Mouse (Mus musculus): ENCODE results near the gene Tbx22. TPM values are rescaled to one million over a fixed set of nuclear protein-coding genes. Genes with fewer than 3 reads are reported as not detected.

Tbx22 gene
- polyA plus RNA-seq (2016; fragmentation: Nextera tagmentation; extraction: Ambion mirVana) = 0.94 and 1.0 TPM in 2 replicates

DNA sequence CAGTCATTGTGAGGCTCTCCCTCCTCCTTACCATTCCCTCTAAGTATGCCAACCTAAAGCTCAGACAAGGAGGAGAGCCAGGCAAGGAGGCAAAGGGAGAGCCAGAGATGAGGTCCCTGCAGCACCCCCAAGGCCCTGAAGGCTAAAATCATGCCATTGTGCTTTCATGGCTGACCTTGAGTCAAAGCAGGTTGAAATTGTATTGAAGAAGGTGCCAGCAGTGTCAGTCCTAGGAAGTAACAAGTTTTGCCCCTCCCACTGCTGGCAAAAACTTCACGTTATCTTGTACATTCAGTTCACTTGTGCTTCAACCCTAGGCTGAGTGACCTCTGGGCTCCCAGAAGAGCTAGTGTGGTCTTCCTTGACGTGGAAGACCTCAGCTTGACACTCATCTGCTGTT is at the start of gene Tbx22:
Tbx22 (plus strand) TSS at position 301 of the 400 bp plus-strand sequence.
- 78% methylated on average over 2 of the region's 2 CpGs for WGBS

DNA sequence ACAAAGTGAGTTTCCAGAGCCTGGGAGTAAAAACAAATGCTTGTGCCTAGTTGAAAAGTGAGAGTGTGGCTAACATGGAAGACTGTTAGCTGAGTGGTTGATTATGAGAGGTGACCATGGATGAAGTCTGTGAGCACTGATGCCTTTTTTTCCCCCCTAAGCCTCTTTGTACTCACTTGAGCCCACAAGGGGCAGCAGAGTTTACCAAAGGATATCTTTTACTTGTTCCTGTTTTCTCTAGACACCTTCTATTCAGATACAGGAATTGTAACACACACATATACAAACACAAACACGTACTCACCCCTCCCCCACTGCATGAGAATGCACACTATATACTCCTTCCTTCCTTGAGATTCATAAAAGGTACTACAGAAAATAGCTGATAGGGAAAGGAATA is 913 bp downstream of the Tbx22 start:
- 62% methylated on average over 1 of the region's 1 CpGs for WGBS
- no peak overlapping the region for H3K4me3 ChIP-seq
- DNase-seq (ENCODE audit: extremely low spot score, low spot score) = no peak

More for the DNA sequence above, at the start of gene Tbx22:
- no peak within 1 kb of the TSS for H3K27ac ChIP-seq
- no peak for DNase-seq (ENCODE audit: extremely low spot score, low spot score)
- no peaks in the 10 kb centered on the region for H3K4me1 ChIP-seq
- H3K4me3 ChIP-seq = no peak within 1 kb of the TSS
- H3K36me3 ChIP-seq (replicated peaks) = no peaks in the 10 kb centered on the region
- peaks cover 8% of the 10 kb centered on the region for H3K27me3 ChIP-seq (ENCODE audit: poor library complexity, severe bottlenecking)
- no peaks in the 10 kb centered on the region for H3K9me3 ChIP-seq

DNA sequence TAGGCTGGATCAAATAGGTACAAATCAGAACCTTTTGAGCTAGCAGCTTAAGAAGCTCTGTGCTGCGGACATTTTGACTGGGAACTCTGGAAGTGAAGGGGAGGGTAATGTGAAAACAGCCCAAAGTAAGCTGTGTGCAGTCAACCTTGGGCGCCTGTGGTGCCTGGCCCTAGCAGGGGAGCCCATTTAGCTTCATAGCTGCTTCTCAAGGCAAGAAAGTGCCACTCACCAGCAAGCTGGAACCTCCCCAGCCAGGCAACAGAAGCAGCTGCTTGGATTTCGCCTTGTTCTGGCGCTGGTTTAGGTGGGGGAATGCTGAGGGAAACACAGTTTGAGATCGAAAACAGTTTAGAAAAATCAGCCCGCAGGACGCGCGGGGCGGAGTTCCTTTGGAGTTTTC is 11.4 kb downstream of the Tbx22 start:
- Histone ChIP-seq H3K4me3 (peak overlapping the region; percentile 41), H3K4me1 (no peaks in the 10 kb centered on the region), H3K9me3 (no peaks in the 10 kb centered on the region), H3K27me3 (ENCODE audit: poor library complexity, severe bottlenecking) (peaks cover 60% of the 10 kb centered on the region), H3K36me3 (replicated peaks) (no peaks in the 10 kb centered on the region), H3K27ac (no peak overlapping the region)
- WGBS = 19% methylated on average over 10 of the region's 10 CpGs
- DNase-seq (ENCODE audit: extremely low spot score, low spot score) = peak; percentile 19

More for the DNA sequence above, 913 bp downstream of the Tbx22 start:
- H3K27me3 ChIP-seq (ENCODE audit: poor library complexity, severe bottlenecking) = peaks cover 8% of the 10 kb centered on the region
- no peak overlapping the region for H3K27ac ChIP-seq
- no peaks in the 10 kb centered on the region for H3K36me3 ChIP-seq (replicated peaks)
- no peaks in the 10 kb centered on the region for H3K9me3 ChIP-seq
- H3K4me1 ChIP-seq = no peaks in the 10 kb centered on the region

GRCm38 (mm10) chrX:107708584-107708983 is 40.8 kb downstream of the Tbx22 start:
- Histone ChIP-seq H3K27ac (no peak overlapping the region), H3K9me3 (no peaks in the 10 kb centered on the region), H3K27me3 (ENCODE audit: poor library complexity, severe bottlenecking) (no peaks in the 10 kb centered on the region), H3K4me1 (no peaks in the 10 kb centered on the region), H3K4me3 (no peak overlapping the region), H3K36me3 (replicated peaks) (no peaks in the 10 kb centered on the region)
- WGBS = 96% methylated on average over 1 of the region's 1 CpGs
- DNase-seq (ENCODE audit: extremely low spot score, low spot score) = no peak

GRCm38 (mm10) chrX:107723541-107723940 is 55.8 kb downstream of the Tbx22 start:
- H3K9me3 ChIP-seq = no peaks in the 10 kb centered on the region
- H3K27ac ChIP-seq = no peak overlapping the region
- H3K4me3 ChIP-seq = no peak overlapping the region
- H3K27me3 ChIP-seq (ENCODE audit: poor library complexity, severe bottlenecking) = no peaks in the 10 kb centered on the region
- no peak for DNase-seq (ENCODE audit: extremely low spot score, low spot score)
- no peaks in the 10 kb centered on the region for H3K4me1 ChIP-seq
- 25% methylated on average over 1 of the region's 1 CpGs for WGBS
- H3K36me3 ChIP-seq (replicated peaks) = no peaks in the 10 kb centered on the region

Other genes starting within 250 kb of the Tbx22 start
- 0.33 TPM in 1 of 2 replicates, not detected in the other for gene Tent5d, start 124.6 kb downstream of the Tbx22 start, polyA plus RNA-seq (2016; fragmentation: Nextera tagmentation; extraction: Ambion mirVana)
- 6.5 and 7.8 TPM in 2 replicates for gene 2610002M06Rik, start 148.4 kb downstream of the Tbx22 start, polyA plus RNA-seq (2016; fragmentation: Nextera tagmentation; extraction: Ambion mirVana)